Mouse (Mus musculus): ENCODE results near the gene Arcn1. TPM values are rescaled to one million over a fixed set of nuclear protein-coding genes. Genes with fewer than 3 reads are reported as not detected.
"Not testable (repeated sequence)": the region's sequence is repeated elsewhere in the genome, so short reads cannot be mapped to it uniquely, and the experiment has no call there.

The Arcn1 gene
- polyA plus RNA-seq, 1 experiment, result 40.6 TPM

DNA sequence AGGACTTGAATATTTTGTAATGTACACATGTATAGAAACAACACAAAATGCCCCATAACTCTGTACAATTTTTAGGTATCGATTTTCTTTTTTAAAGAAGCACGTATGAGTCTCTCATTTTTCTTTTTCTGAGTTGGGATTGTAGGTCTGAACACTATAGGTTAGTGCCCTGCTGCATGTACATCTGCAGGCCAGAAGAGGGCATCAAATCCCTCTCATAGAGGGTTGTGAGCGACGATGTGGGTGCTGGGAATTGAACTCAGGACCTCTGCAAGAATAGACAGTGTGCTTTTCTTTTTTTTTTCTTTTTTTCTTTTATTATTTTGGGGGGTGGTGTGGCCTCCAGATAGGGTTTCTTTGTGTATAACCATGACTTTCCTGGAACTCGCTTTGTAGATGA is 3.7 kb upstream of the Arcn1 start:
- Histone ChIP-seq H3K4me2 (ENCODE audit: low read depth) (no peak overlapping the region), H3K79me2 (ENCODE audit: control insufficient read depth, insufficient read depth) (peaks cover 19% of the 10 kb centered on the region), H3K27me3 (ENCODE audit: control insufficient read depth, insufficient read depth, insufficient read length) (no peaks in the 10 kb centered on the region), H3K36me3 (ENCODE audit: control insufficient read depth, insufficient read depth) (peaks cover 6% of the 10 kb centered on the region), H3K4me3 (no peak overlapping the region), H3ac (ENCODE audit: control insufficient read depth, insufficient read length) (no peak overlapping the region)
- no peak for TF ChIP-seq TCF3 (IDR thresholded peaks at IDR 0.05; ENCODE audit: insufficient read length, low read depth)
- no peak for TF ChIP-seq CEBPB (IDR thresholded peaks at IDR 0.05; ENCODE audit: insufficient read depth, poor library complexity, severe bottlenecking)
- TF ChIP-seq MYOG (IDR thresholded peaks at IDR 0.05; ENCODE audit: control insufficient read depth in 1 of 3, insufficient read depth in 1 of 3, insufficient read length in 2 of 3, low read depth in 2 of 3), result no peak
- no peak for TF ChIP-seq USF1 (IDR thresholded peaks at IDR 0.05; ENCODE audit: low read depth)
- TF ChIP-seq REST (IDR thresholded peaks at IDR 0.05; ENCODE audit: insufficient read depth, insufficient read length), result no peak
- TF ChIP-seq POLR2AphosphoS2 (IDR thresholded peaks at IDR 0.05; ENCODE audit: insufficient read length, low read depth), result no peak
- no peak for TF ChIP-seq MYOD1 (IDR thresholded peaks at IDR 0.05; ENCODE audit: control insufficient read depth in 1 of 3, insufficient read length in 2 of 3, low read depth in 2 of 3)
- TF ChIP-seq TCF12 (IDR thresholded peaks at IDR 0.05; ENCODE audit: insufficient read depth, poor library complexity, severe bottlenecking), result no peak
- TF ChIP-seq POLR2A (IDR thresholded peaks at IDR 0.05; ENCODE audit: insufficient read length, low read depth), result no peak
- TF ChIP-seq SRF (IDR thresholded peaks at IDR 0.05; ENCODE audit: control insufficient read depth, insufficient read length, low read depth), result no peak
- TF ChIP-seq E2F4 (IDR thresholded peaks at IDR 0.05; ENCODE audit: insufficient read depth), result no peak
- no peak for TF ChIP-seq MAX (IDR thresholded peaks at IDR 0.05; ENCODE audit: low read depth)

DNA sequence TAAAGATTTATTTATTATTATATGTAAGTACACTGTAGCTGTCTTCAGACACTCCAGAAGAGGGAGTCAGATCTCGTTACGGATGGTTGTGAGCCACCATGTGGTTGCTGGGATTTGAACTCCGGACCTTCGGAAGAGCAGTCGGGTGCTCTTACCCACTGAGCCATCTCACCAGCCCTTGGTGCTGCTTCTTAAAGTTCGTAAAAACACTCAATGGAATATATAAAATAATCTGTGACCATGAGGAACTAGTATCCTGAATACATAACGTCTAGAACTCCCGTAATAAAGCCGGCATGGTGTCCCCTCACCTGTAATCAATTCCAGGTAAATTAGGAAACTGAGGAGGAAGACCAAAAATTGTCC is 367 bp upstream of the Arcn1 start:
- Histone ChIP-seq H3K4me2 (ENCODE audit: low read depth) (peak overlapping the region; percentile 10), H3K79me2 (ENCODE audit: control insufficient read depth, insufficient read depth) (peaks cover 44% of the 10 kb centered on the region), H3ac (ENCODE audit: control insufficient read depth, insufficient read length) (peak overlapping the region; percentile 76), H3K4me3 (peak overlapping the region; percentile 79)
- H3K27me3 ChIP-seq (ENCODE audit: control insufficient read depth, insufficient read depth, insufficient read length); H3K36me3 ChIP-seq (ENCODE audit: control insufficient read depth, insufficient read depth): not testable (repeated sequence)

DNA sequence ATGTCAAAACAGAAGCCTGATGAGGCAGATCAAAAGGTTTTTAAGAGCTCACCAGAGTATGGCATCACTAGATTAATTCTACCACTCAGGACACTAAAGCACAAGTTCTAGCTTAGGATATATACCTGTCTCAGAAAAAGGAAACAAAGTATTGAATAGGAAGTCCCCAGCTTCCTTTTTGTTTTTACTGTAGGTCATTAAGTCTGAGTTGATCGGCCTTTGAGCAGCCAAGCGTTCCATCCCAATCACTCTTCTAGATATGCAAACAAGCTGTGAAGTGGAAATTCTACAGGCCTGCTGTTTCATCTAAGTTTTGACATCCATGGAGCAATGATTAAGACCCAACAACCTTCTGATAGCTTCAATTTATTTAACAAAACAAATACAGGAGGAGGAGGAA is 6.8 kb downstream of the Arcn1 start:
- TF ChIP-seq E2F4 (IDR thresholded peaks at IDR 0.05; ENCODE audit: insufficient read depth) (no peak), USF1 (IDR thresholded peaks at IDR 0.05; ENCODE audit: low read depth) (no peak), MYOD1 (IDR thresholded peaks at IDR 0.05; ENCODE audit: control insufficient read depth in 1 of 3, insufficient read length in 2 of 3, low read depth in 2 of 3) (no peak), MYOG (IDR thresholded peaks at IDR 0.05; ENCODE audit: control insufficient read depth in 1 of 3, insufficient read depth in 1 of 3, insufficient read length in 2 of 3, low read depth in 2 of 3) (no peak), CEBPB (IDR thresholded peaks at IDR 0.05; ENCODE audit: insufficient read depth, poor library complexity, severe bottlenecking) (no peak), POLR2A (IDR thresholded peaks at IDR 0.05; ENCODE audit: insufficient read length, low read depth) (no peak), TCF3 (IDR thresholded peaks at IDR 0.05; ENCODE audit: insufficient read length, low read depth) (no peak), MAX (IDR thresholded peaks at IDR 0.05; ENCODE audit: low read depth) (no peak), REST (IDR thresholded peaks at IDR 0.05; ENCODE audit: insufficient read depth, insufficient read length) (no peak)
- Histone ChIP-seq H3K36me3 (ENCODE audit: control insufficient read depth, insufficient read depth) (peaks cover 32% of the 10 kb centered on the region), H3ac (ENCODE audit: control insufficient read depth, insufficient read length) (no peak overlapping the region), H3K27me3 (ENCODE audit: control insufficient read depth, insufficient read depth, insufficient read length) (no peaks in the 10 kb centered on the region), H3K79me2 (ENCODE audit: control insufficient read depth, insufficient read depth) (peaks cover 88% of the 10 kb centered on the region), H3K4me3 (no peak overlapping the region), H3K4me2 (ENCODE audit: low read depth) (no peak overlapping the region)

DNA sequence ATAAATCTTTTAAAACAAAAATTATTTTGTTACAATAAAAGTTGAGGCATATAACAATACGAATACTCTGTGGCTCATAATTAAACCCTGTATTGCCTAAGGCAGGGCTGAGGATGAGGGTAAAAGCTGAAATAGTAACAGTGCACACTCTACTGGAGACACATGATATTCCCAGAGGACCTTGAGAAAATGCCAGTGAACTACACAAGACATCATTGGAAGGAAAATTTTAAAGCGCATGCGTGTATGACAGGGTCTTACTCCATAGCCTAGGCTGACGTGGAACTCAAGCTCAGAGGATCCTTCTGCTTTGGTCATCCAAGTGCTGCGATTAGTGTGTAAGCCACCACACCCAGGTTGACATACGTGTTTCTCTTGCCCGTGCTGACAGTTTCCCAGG is 19.2 kb downstream of the Arcn1 start:
- H3K4me2 ChIP-seq (ENCODE audit: low read depth), result no peak overlapping the region
- H3K79me2 ChIP-seq (ENCODE audit: control insufficient read depth, insufficient read depth), result no peaks in the 10 kb centered on the region
- H3ac ChIP-seq (ENCODE audit: control insufficient read depth, insufficient read length), result no peak overlapping the region
- H3K36me3 ChIP-seq (ENCODE audit: control insufficient read depth, insufficient read depth), result peaks cover 56% of the 10 kb centered on the region
- TF ChIP-seq CEBPB (IDR thresholded peaks at IDR 0.05; ENCODE audit: insufficient read depth, poor library complexity, severe bottlenecking) (no peak), MYOG (IDR thresholded peaks at IDR 0.05; ENCODE audit: control insufficient read depth in 1 of 3, insufficient read depth in 1 of 3, insufficient read length in 2 of 3, low read depth in 2 of 3) (no peak), E2F4 (IDR thresholded peaks at IDR 0.05; ENCODE audit: insufficient read depth) (no peak)
- H3K4me3 ChIP-seq, result no peak overlapping the region
- H3K27me3 ChIP-seq (ENCODE audit: control insufficient read depth, insufficient read depth, insufficient read length), result no peaks in the 10 kb centered on the region

DNA sequence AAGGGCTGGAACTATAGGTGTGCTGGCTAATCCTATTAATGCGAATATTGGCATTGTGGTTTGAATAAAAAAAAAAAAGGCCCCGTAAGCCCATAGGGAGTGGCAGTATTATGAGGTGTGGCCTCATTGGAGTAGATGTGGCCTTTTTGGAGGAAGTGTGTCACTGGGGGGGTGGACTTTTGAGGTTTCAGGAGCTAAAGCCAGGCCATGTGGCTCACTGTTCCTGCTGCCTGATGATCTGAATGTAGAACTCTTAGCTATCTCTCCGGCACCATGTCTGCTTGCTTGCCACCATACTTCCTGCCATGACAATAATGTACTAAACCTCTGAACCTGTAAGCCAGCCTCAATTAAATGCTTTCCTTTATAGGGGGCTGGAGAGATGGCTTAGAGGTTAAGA is 20.3 kb downstream of the Arcn1 start:
- H3K79me2 ChIP-seq (ENCODE audit: control insufficient read depth, insufficient read depth), result no peaks in the 10 kb centered on the region
- no peaks in the 10 kb centered on the region for H3K27me3 ChIP-seq (ENCODE audit: control insufficient read depth, insufficient read depth, insufficient read length)
- peaks cover 58% of the 10 kb centered on the region for H3K36me3 ChIP-seq (ENCODE audit: control insufficient read depth, insufficient read depth)
- no peak overlapping the region for H3K4me2 ChIP-seq (ENCODE audit: low read depth)
- no peak overlapping the region for H3ac ChIP-seq (ENCODE audit: control insufficient read depth, insufficient read length)
- no peak for TF ChIP-seq SRF (IDR thresholded peaks at IDR 0.05; ENCODE audit: control insufficient read depth, insufficient read length, low read depth)
- TF ChIP-seq TCF12 (IDR thresholded peaks at IDR 0.05; ENCODE audit: insufficient read depth, poor library complexity, severe bottlenecking), result no peak
- no peak for TF ChIP-seq CEBPB (IDR thresholded peaks at IDR 0.05; ENCODE audit: insufficient read depth, poor library complexity, severe bottlenecking)
- no peak for TF ChIP-seq TCF3 (IDR thresholded peaks at IDR 0.05; ENCODE audit: insufficient read length, low read depth)
- TF ChIP-seq MAX (IDR thresholded peaks at IDR 0.05; ENCODE audit: low read depth), result no peak
- TF ChIP-seq MYOG (IDR thresholded peaks at IDR 0.05; ENCODE audit: control insufficient read depth in 1 of 3, insufficient read depth in 1 of 3, insufficient read length in 2 of 3, low read depth in 2 of 3), result no peak
- TF ChIP-seq USF1 (IDR thresholded peaks at IDR 0.05; ENCODE audit: low read depth), result no peak
- no peak for TF ChIP-seq REST (IDR thresholded peaks at IDR 0.05; ENCODE audit: insufficient read depth, insufficient read length)
- TF ChIP-seq POLR2A (IDR thresholded peaks at IDR 0.05; ENCODE audit: insufficient read length, low read depth), result no peak
- no peak overlapping the region for H3K4me3 ChIP-seq

Data from myocyte (in vitro differentiated cells).